Comparison of ENCODE assay signal across 8 mouse cellular contexts in genomic region chr3:108840000-108840715, GRCm38 (mm10). TPM values are rescaled to one million over a fixed set of nuclear protein-coding genes. Genes with fewer than 3 reads are reported as not detected.
DNase-seq lines count a peak whose midpoint lies in the region; ATAC-seq lines count a peak whose summit lies in the region.

Stxbp3 (minus strand) TSS chr3:108840526.

- peak within 1 kb of the TSS; percentile 59 for H3K4me2 ChIP-seq in intestine, embryonic 14.5 days (ENCODE audit: low read length)

- under 1% methylated on average over 56 of the region's 56 CpGs for WGBS in intestine, embryonic 14.5 days

- peak within 1 kb of the TSS; percentile 67 for H3K9ac ChIP-seq in intestine, embryonic 14.5 days (ENCODE audit: low read length)

- intact Hi-C loops in left cerebral cortex, postnatal 14 days (cut with DNase I), result loop anchor here (5.0 kb wide), 2 partner anchors 72 to 118 kb away; partner anchors contain the start of genes Gpsm2 and Prpf38b

- peaks cover 8% of the 10 kb centered on the region for H3K4me1 ChIP-seq in intestine, embryonic 14.5 days (replicated peaks; ENCODE audit: control insufficient read depth, insufficient read depth, low read length)

- peaks cover 7% of the 10 kb centered on the region; the same call in 1 of the 2 replicates for H3K36me3 ChIP-seq in intestine, embryonic 14.5 days (ENCODE audit: control insufficient read depth, insufficient read depth, low read length)

- H3K27ac ChIP-seq in intestine, embryonic 14.5 days (ENCODE audit: low read depth), result peak within 1 kb of the TSS; percentile 81

- H3K27me3 ChIP-seq in intestine, embryonic 14.5 days (replicated peaks; ENCODE audit: control insufficient read depth, insufficient read depth, low read length), result no peaks in the 10 kb centered on the region

- no peaks in the 10 kb centered on the region for H3K9me3 ChIP-seq in intestine, embryonic 14.5 days (ENCODE audit: control insufficient read depth, low read length)

- peak; percentile 94 for ATAC-seq in intestine, embryonic 14.5 days (replicated peaks; ENCODE audit: low FRiP score, low TSS enrichment, low read depth)

- DNase-seq in adrenal gland, adult 18-20 months (ENCODE audit: low spot score in 2 of 2), result peak; percentile 100
- DNase-seq in embryo, embryonic 11 days, result peak; percentile 98
- DNase-seq in gastrocnemius, postnatal 25 days, result peak; percentile 97
- DNase-seq in intestine, embryonic 14.5 days (ENCODE audit: low spot score), result peak; percentile 99
- peak; percentile 98 to 99 for DNase-seq in left cerebral cortex, postnatal 14 days (ENCODE audit: low spot score in 2 of 2)
- peak; percentile 98 for DNase-seq in mesoderm, embryonic 11.5 days (ENCODE audit: low read depth, low spot score)
- DNase-seq in right cerebral cortex, postnatal 36 days (ENCODE audit: low spot score in 2 of 2), result peak; percentile 97
- peak; percentile 92 for DNase-seq in yolk sac, embryonic 10.5 days (ENCODE audit: low spot score)

- peak within 1 kb of the TSS; percentile 76 for H3K4me3 ChIP-seq in intestine, embryonic 14.5 days (ENCODE audit: low read depth, low read length)

RNA-seq across cellular contexts. Expression of gene Stxbp3, which starts in this region (rescaled TPM):
- 10 to 100 TPM; 42.0 to 74.7 TPM for total RNA-seq in adrenal gland, adult 18-20 months (2021)
- total RNA-seq in gastrocnemius, postnatal 25 days (2021), result 10 to 100 TPM; 23.5 to 26.4 TPM
- polyA plus RNA-seq in intestine, embryonic 14.5 days (2014; fragmentation: Nextera tagmentation; extraction: Ambion mirVana), result 38.7 and 41.5 TPM in 2 replicates
- 10 to 100 TPM; 16.7 to 17.5 TPM for total RNA-seq in left cerebral cortex, postnatal 14 days (2021)

Comparison
In these comparisons a context has a peak if more than half of its experiments do, and no peak if none do; other contexts are left out.
1. Peak in every context shown above with its lines: DNase-seq, ATAC-seq, H3K4me3 ChIP-seq and H3K27ac ChIP-seq.